Mouse (Mus musculus) adrenal gland (tissue): Measurements from ENCODE around the gene Mccc2.

ENCODE experiments used
- intact Hi-C: fragments of 180-260 bp; cut with DNase I; formaldehyde crosslinking; loops from one replicate; pipeline ENCODE4 v1.15.1; 2025
- long read RNA-seq, 2 experiments: library from polyadenylated mRNA; unstranded; transcript quantifications; one replicate each; pipeline ENCODE4 v2.0.0; 2020; ENCODE audit warnings: borderline replicate concordance in 1 of 2; ENCODE audit not compliant: insufficient replicate concordance in 1 of 2

Mccc2 gene
- long read RNA-seq, experiment 1, transcript Mccc2-201 (17 exons, 2,123 nt) = major isoform, 65 of 71 reads
- long read RNA-seq, experiment 1, partial matches to known transcripts = 1 of 71 reads
- long read RNA-seq, experiment 1, other reads (novel, unspliced or antisense) = 5 of 71 reads
- long read RNA-seq, experiment 2, transcript Mccc2-201 (17 exons, 2,123 nt) = major isoform, 62 of 74 reads
- long read RNA-seq, experiment 2, partial matches to known transcripts = 5 of 74 reads
- long read RNA-seq, experiment 2, other reads (novel, unspliced or antisense) = 7 of 74 reads

- intact Hi-C loops = loop anchor here (10.0 kb wide), 1 partner anchor 660 kb away; no protein-coding TSS in a partner anchor
These were observed at the start of gene Mccc2 for GRCm38 (mm10) chr13:100014906-100015895. Gene Mccc2, minus strand, starts transcription at chr13:100015639.

DNA sequence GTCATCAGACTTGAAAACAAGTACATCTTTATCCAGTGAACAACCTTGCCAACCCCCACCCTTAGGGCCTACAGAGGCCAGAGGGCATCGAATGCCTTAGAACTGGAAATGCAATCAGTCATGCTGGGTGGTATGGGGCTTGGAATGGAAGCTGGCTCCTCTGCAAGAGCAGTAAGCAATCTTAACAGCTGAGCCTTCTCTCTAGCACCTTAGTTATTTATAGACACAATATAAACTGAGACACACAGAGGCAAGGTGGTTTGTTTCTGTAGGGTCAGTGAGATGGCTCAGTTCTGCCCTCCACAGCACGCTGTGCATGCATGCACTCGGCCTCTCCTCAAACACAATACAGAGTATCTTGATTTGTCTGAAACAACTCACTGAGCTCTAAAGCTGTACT lies 48.5 kb upstream of the Mccc2 start:
- intact Hi-C loops = no loop called here

DNA sequence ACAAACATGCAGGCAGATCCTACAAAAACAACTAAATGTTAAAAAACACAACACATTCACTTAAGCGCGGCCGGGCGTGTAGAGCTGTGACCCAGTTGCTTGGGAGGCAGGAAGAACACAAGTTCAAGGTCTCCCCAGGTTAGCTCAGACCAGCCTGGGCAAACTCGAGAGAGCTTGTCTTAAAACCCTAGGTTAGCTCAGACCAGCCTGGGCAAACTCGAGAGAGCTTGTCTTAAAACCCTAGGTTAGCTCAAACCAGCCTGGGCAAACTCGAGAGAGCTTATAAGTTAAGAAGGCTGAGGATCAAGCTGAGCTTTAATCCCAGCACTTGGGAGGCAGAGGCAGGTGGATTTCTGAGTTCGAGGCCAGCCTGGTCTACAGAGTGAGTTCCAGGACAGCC lies 42.3 kb upstream of the Mccc2 start:
- intact Hi-C loops = loop anchor here (5.0 kb wide), 1 partner anchor 35 kb away; no protein-coding TSS in a partner anchor

GRCm38 (mm10) chr13:100026013-100026412 lies 10.6 kb upstream of the Mccc2 start:
- intact Hi-C loops = no loop called here

- intact Hi-C loops = loop anchor here (10.0 kb wide), 1 partner anchor 662 kb away; no protein-coding TSS in a partner anchor
These were observed 1.5 kb upstream of the Mccc2 start for GRCm38 (mm10) chr13:100016891-100017290.

DNA sequence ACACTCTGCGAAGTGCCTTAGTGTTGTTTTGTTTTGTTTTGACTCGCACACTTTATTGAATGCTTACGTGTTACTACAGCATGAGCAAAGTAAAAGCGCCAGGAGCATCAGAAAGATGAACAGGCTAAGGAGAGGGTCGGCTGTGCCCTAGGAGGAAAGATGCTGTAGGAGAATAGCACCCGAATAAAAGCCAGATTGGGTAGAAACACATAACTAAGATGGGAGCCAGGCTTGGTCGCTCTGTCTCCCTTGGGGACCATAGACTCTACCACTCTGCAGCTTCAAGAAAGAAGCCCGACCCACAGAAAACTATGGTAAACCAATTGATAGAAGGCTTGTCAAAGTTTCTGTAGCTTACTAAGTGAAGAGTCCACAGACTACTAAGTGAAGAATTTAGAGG lies 498 bp upstream of the Mccc2 start:
- intact Hi-C loops = loop anchor here (10.0 kb wide), 1 partner anchor 661 kb away; no protein-coding TSS in a partner anchor

- intact Hi-C loops = no loop called here
These were observed 9.4 kb downstream of the Mccc2 start for GRCm38 (mm10) chr13:100005911-100006496.

GRCm38 (mm10) chr13:100001790-100002196 lies 13.6 kb downstream of the Mccc2 start:
- intact Hi-C loops = no loop called here

DNA sequence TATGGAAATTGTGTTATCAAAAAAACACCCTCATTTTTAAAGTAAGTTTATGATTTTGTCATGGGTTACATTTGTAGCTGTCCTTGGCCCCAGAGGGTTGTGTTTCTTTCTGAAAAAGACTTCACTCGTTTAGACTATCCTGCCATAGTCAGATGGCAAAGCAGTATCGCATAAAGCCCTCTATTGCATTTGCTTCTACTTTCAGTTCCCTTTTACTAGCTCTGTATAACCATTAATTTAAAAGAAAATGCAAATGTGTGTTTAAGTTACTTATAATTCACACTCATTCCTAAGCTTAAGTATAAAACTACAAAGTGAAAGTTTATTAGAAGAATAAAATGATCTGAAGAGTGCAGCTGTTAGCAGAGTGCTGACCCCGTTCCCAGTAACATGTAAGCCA lies 16.4 kb downstream of the Mccc2 start:
- intact Hi-C loops = no loop called here

- intact Hi-C loops = no loop called here
These were observed 17.3 kb downstream of the Mccc2 start for GRCm38 (mm10) chr13:99998099-99998498.

GRCm38 (mm10) chr13:99989592-99989991 lies 25.8 kb downstream of the Mccc2 start:
- intact Hi-C loops = no loop called here

GRCm38 (mm10) chr13:99983320-99983719 lies 32.1 kb downstream of the Mccc2 start:
- intact Hi-C loops = no loop called here

GRCm38 (mm10) chr13:99979406-99979805 lies 36.0 kb downstream of the Mccc2 start:
- intact Hi-C loops = no loop called here

GRCm38 (mm10) chr13:99970089-99970488 lies 45.4 kb downstream of the Mccc2 start:
- intact Hi-C loops = no loop called here

DNA sequence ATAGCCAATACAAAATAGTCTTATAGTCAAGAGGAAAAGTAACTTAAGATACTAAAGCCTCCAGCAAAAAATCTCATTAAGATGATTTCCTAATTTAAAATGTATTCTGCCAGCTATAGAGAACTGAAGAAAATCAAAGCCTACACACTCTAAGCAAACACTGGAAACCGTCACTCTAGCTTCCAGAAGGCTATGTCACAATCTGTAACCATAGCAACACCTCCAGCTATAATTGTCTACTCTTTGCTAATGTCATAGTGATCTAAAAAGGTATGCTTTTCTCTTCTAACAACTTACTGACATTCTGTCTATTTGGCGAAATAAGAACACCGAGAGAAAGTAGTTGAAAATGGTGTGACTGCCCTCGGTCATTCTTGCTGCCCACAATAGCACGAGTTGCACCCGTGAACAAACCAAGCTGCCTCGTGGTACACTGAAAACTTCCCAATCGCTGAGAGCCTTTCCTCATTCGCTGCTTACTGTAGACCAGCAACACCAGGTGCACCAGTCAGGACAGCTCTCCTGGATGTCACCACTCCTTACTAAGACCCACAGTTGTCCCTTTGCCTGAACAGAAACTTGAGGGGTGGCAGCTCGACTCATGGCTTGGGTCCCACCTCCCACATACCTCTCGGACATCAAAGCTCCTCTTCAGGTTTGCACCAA lies 48.3 kb downstream of the Mccc2 start:
- intact Hi-C loops = no loop called here

DNA sequence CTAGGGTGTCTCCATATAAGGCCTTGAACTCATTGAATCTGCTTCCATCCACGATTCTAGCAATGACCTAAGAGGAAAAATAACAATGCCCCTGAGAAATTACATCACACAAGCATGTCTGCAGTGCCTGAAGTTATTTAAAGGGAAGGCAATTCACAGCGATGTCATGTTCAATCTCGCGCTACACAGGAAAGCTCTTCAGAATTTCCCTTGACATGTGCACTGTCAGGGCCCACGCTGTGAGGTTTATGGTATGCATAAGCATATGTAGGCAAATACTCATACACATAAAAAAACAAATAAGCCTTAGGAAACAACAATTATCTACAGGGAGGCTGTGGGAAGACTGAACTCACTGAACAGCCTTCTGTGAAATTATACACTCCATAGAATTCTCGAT lies 51.6 kb downstream of the Mccc2 start:
- intact Hi-C loops = no loop called here

GRCm38 (mm10) chr13:99961661-99962060 lies 53.8 kb downstream of the Mccc2 start:
- intact Hi-C loops = no loop called here

DNA sequence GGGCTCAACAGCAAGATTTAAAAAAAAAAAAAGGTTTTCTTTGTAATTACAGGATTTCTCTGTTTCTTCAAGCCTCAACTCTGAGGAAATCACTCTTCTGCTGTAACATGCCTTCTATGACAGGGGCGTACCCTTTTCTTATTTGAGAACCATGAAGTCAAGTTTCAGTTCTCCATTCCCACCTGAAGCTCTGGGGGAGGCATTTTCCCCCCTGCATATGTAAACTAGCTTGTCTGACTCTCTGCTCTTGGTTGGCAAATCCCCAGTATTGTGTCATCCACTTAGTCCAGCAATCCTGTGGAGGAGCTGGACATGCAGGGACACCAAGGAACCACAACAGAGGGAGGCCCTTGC lies 59.9 kb downstream of the Mccc2 start:
- intact Hi-C loops = loop anchor here (10.0 kb wide), 1 partner anchor 101 kb away; no protein-coding TSS in a partner anchor

DNA sequence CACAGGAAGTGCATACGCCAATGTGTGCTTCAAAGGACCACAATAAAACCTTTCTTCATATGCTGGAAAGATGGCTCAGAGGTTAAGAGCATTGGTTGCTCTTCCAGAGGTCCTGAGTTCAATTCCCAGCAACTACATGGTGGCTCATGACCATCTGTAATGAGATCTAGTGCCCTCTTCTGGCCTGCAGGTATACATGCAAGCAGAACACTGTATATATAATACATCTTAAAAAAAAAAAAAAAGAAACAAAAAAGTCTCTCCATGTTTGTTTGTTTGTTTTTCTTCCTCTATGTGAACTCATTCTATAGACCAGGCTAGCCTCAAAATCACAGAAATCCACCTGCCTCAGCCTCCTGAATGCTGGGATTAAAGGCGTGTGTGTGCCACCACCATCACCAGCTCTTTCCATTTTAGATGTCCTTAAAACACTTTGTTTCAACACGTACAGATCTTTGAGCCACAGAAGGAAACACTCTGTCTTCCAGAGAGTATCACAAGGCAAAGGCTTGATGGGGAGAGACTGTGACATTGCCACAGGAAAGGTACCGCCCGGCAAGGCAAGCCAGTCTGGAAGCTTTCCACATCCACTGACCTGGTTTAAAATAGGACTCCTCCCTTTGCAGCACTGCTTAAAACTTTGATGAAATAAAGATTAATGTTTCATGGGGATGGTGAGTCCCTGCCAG lies 60.4 kb downstream of the Mccc2 start:
- intact Hi-C loops = loop anchor here (10.0 kb wide), 1 partner anchor 100 kb away; no protein-coding TSS in a partner anchor

GRCm38 (mm10) chr13:99947417-99947816 lies 68.0 kb downstream of the Mccc2 start:
- intact Hi-C loops = no loop called here
